Mouse (Mus musculus) CH12.LX (cell line): ENCODE measurements at regions not wholly inside any gene's neighbourhood (a gene's known extent, or its start where the extent isn't known, plus 50 kb on each side); places are given as distances from the start of the nearest gene placed in this dataset.

Experiments
- DNase-seq: peaks from one replicate; pipeline ENCODE4 v3.0.0-alpha.2; 2013; ENCODE audit errors: extremely low read depth
- H3K27ac ChIP-seq: 2 replicates; pipeline ENCODE4 v1.5.1; 2012; ENCODE audit warnings: low read depth, mild to moderate bottlenecking, control low read depth, moderate library complexity; ENCODE audit not compliant: insufficient read depth
- H3K27me3 ChIP-seq: replicated peaks from 2 replicates; pipeline ENCODE3; 2012; ENCODE audit warnings: inconsistent platforms
- H3K36me3 ChIP-seq, 2 experiments: replicated peaks in 1 of 2; 2 replicates each; pipeline versions ENCODE3 to v1.6.1; 2012; ENCODE audit warnings: inconsistent platforms in 1 of 2, low read length in 1 of 2, mild to moderate bottlenecking in 1 of 2, mixed read lengths in 1 of 2, moderate library complexity in 1 of 2; ENCODE audit not compliant: control insufficient read depth in 1 of 2, insufficient read depth in 1 of 2
- H3K4me1 ChIP-seq, 2 experiments: 2 replicates each; pipeline ENCODE4 v1.6.1; 2012; ENCODE audit warnings: inconsistent platforms in 1 of 2, moderate library complexity in 1 of 2; ENCODE audit not compliant: insufficient read depth in 2 of 2, control insufficient read depth in 1 of 2
- H3K4me2 ChIP-seq: 2 replicates; pipeline ENCODE4 v1.6.1; 2012; ENCODE audit warnings: low read depth, mild to moderate bottlenecking, control low read depth; ENCODE audit not compliant: poor library complexity, insufficient read depth, severe bottlenecking
- H3K4me3 ChIP-seq, 3 experiments: fragments of 150-350 bp in 1 of 3; sonication (generic) in 1 of 3; replicated peaks in 1 of 3; 2 replicates each; pipeline versions ENCODE3 to v1.5.1; 2011 to 2012; ENCODE audit warnings: low read depth in 2 of 3, low read length in 2 of 3, mild to moderate bottlenecking in 2 of 3, moderate library complexity in 2 of 3, control low read depth in 1 of 3, improper control_type of control experiment in 1 of 3, inconsistent platforms in 1 of 3, mixed read lengths in 1 of 3; ENCODE audit not compliant: poor library complexity in 1 of 3
- H3K79me2 ChIP-seq: replicated peaks from 2 replicates; pipeline ENCODE4 v1.6.1; 2012; ENCODE audit warnings: mild to moderate bottlenecking, moderate library complexity; ENCODE audit not compliant: control insufficient read depth, poor library complexity, insufficient read depth, severe bottlenecking; ENCODE audit errors: extremely low read depth
- H3K9ac ChIP-seq: 2 replicates; pipeline ENCODE4 v1.6.1; 2012; ENCODE audit warnings: low read depth, mild to moderate bottlenecking, control low read depth, moderate library complexity; ENCODE audit not compliant: insufficient read depth
- H3K9me3 ChIP-seq: replicated peaks from 2 replicates; pipeline ENCODE3; 2012; ENCODE audit warnings: low read length, inconsistent platforms, mixed read lengths
- CHD1 ChIP-seq: IDR thresholded peaks from 2 replicates; pipeline ENCODE4 v1.6.1; 2012; ENCODE audit warnings: low read depth, low read length, improper control_type of control experiment, inconsistent platforms
- CTCF ChIP-seq, 2 experiments: IDR thresholded peaks in 1 of 2; conservative IDR thresholded peaks in 1 of 2; 2 replicates each; pipeline ENCODE4 v1.5.1; 2011 to 2012; ENCODE audit warnings: low read depth in 2 of 2, low read length in 2 of 2, improper control_type of control experiment in 1 of 2, inconsistent platforms in 1 of 2, mild to moderate bottlenecking in 1 of 2, moderate library complexity in 1 of 2
- HCFC1 ChIP-seq: IDR thresholded peaks from 2 replicates; pipeline ENCODE4 v1.6.1; 2012; ENCODE audit warnings: low read depth, mild to moderate bottlenecking, inconsistent platforms, low read length, improper control_type of control experiment
- IRF4 ChIP-seq: IDR thresholded peaks from 2 replicates; pipeline ENCODE4 v1.6.1; 2014; ENCODE audit warnings: low read depth, mild to moderate bottlenecking, inconsistent platforms, low read length, improper control_type of control experiment
- JUND ChIP-seq: conservative IDR thresholded peaks from 2 replicates; pipeline ENCODE4 v1.6.1; 2011; ENCODE audit warnings: low read depth, low read length, improper control_type of control experiment
- MAFK ChIP-seq: IDR thresholded peaks from 2 replicates; pipeline ENCODE4 v1.6.1; 2011; ENCODE audit warnings: low read length, improper control_type of control experiment; ENCODE audit not compliant: insufficient replicate concordance
- MAZ ChIP-seq: IDR thresholded peaks from 2 replicates; pipeline ENCODE4 v1.6.1; 2012; ENCODE audit warnings: low read depth, mild to moderate bottlenecking, inconsistent platforms, low read length, improper control_type of control experiment, moderate library complexity
- MEF2A ChIP-seq: IDR thresholded peaks from 2 replicates; pipeline ENCODE4 v1.6.1; 2014; ENCODE audit warnings: low read depth, mild to moderate bottlenecking, inconsistent platforms, low read length, improper control_type of control experiment, borderline replicate concordance
- MXI1 ChIP-seq: IDR thresholded peaks from 2 replicates; pipeline ENCODE4 v1.6.1; 2011; ENCODE audit warnings: mild to moderate bottlenecking, low read depth, low read length, improper control_type of control experiment
- NELFE ChIP-seq: IDR thresholded peaks from 2 replicates; pipeline ENCODE4 v1.6.1; 2011; ENCODE audit warnings: low read depth, low read length, improper control_type of control experiment
- NRF1 ChIP-seq: IDR thresholded peaks from 2 replicates; pipeline ENCODE4 v1.6.1; 2014; ENCODE audit warnings: low read depth, mild to moderate bottlenecking, inconsistent platforms, low read length, improper control_type of control experiment, moderate library complexity
- RAD21 ChIP-seq: IDR thresholded peaks from 2 replicates; pipeline ENCODE4 v1.6.1; 2011; ENCODE audit warnings: low read depth, mild to moderate bottlenecking, low read length, improper control_type of control experiment, moderate library complexity
- SIN3A ChIP-seq: IDR thresholded peaks from 2 replicates; pipeline ENCODE4 v1.6.1; 2012; ENCODE audit warnings: low read length, improper control_type of control experiment, inconsistent platforms
- TBP ChIP-seq: conservative IDR thresholded peaks from 2 replicates; pipeline ENCODE4 v1.6.1; 2011; ENCODE audit warnings: low read depth, low read length, improper control_type of control experiment
- UBTF ChIP-seq: IDR thresholded peaks from 2 replicates; pipeline ENCODE4 v1.6.1; 2012; ENCODE audit warnings: low read depth, mild to moderate bottlenecking, inconsistent platforms, low read length, improper control_type of control experiment, moderate library complexity
- USF1 ChIP-seq: IDR thresholded peaks from 2 replicates; pipeline ENCODE4 v1.6.1; 2014; ENCODE audit warnings: low read depth, mild to moderate bottlenecking, inconsistent platforms, low read length, improper control_type of control experiment
- USF2 ChIP-seq: conservative IDR thresholded peaks from 2 replicates; pipeline ENCODE4 v1.6.1; 2011; ENCODE audit warnings: low read depth, low read length, improper control_type of control experiment
- ZNF384 ChIP-seq: IDR thresholded peaks from 2 replicates; pipeline ENCODE4 v1.6.1; 2012; ENCODE audit warnings: low read depth, low read length, improper control_type of control experiment, inconsistent platforms
- dilution Hi-C: fragments of 300-500 bp; cut with MboI; formaldehyde crosslinking; loops from 2 replicates; pipeline ENCODE4 v1.14.3; 2020; ENCODE audit warnings: low sequenced_read_pairs; ENCODE audit not compliant: extremely low pct_unique_long_range_greater_than_20kb, extremely low pct_ligation_motif_present
- in situ Hi-C: fragments of 300-500 bp; cut with MboI; formaldehyde crosslinking; loops from 3 replicates; pipeline ENCODE4 v1.14.3; 2019; ENCODE audit warnings: low sequenced_read_pairs, low pct_ligation_motif_present, low pct_unique_long_range_greater_than_20kb, mixed read lengths

DNA sequence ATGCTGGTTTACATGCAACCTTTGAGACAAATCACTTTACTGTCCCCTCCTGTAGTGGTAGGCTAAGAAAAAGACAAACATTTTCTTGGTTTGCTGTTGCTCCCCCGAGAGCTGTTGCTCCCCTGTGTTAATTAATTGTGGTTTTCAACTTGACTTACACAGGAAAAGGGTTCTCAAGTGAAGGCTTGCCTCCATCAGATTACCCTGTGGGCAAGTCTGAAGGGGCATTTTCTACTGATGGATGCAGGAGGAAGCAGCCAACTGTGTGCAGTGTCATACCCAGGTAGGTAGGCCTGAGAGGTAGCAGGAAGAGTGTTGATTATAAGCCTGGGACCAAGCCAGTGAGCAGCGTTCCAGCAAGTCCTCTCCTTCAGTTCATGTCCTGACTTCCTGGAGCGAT, 107.0 kb upstream of the Ccdc122 start:
- no peak for DNase-seq
- Histone ChIP-seq H3K9ac (no peak overlapping the region), H3K27me3 (no peaks in the 10 kb centered on the region), H3K4me3 (no peak overlapping the region), H3K9me3 (no peaks in the 10 kb centered on the region), H3K4me1 (peaks cover 0 to 12% of the 10 kb centered on the region in 2 experiments; a peak in 2 of 4 replicates), H3K27ac (no peak overlapping the region), H3K4me2 (no peak overlapping the region), H3K36me3 (no peaks in the 10 kb centered on the region), H3K79me2 (no peaks in the 10 kb centered on the region)
- no peak for TF ChIP-seq JUND
- no peak for TF ChIP-seq USF2
- no peak for TF ChIP-seq IRF4
- no peak for TF ChIP-seq ZNF384
- no peak for TF ChIP-seq MEF2A
- no peak for TF ChIP-seq TBP
- no peak for TF ChIP-seq MAZ
- TF ChIP-seq NRF1: no peak
- TF ChIP-seq MXI1: no peak
- TF ChIP-seq RAD21: no peak
- TF ChIP-seq USF1: no peak
- dilution Hi-C loops: no loop called here
- in situ Hi-C loops: no loop called here

DNA sequence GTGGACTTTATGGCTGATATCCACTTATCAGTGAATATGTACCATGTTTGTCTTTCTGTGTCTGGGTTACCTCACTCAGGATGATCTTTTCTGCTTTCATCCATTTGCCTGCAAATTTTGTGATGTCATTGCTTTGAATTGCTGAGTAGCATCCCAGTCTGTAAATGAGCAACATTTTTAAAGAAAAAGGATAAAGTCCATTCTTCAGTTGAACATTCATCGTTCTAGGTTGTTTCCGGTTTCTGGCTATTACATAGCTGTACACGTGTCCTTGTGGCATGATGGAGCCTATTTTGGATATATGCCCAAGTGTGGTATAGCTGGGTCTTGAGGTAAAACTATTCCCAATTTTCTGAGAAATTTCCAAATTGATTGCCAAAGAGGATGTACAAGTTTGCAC, 107.9 kb upstream of the Ccdc122 start:
- in situ Hi-C loops: no loop called here
- H3K9ac ChIP-seq: no peak overlapping the region
- no peaks in the 10 kb centered on the region for H3K27me3 ChIP-seq
- no peak overlapping the region for H3K4me2 ChIP-seq
- dilution Hi-C loops: no loop called here
- no peaks in the 10 kb centered on the region for H3K9me3 ChIP-seq
- no peaks in the 10 kb centered on the region for H3K36me3 ChIP-seq
- no peak for DNase-seq
- H3K79me2 ChIP-seq: no peaks in the 10 kb centered on the region
- peaks cover 0 to 12% of the 10 kb centered on the region in 2 experiments; a peak in 2 of 4 replicates for H3K4me1 ChIP-seq
- no peak overlapping the region for H3K4me3 ChIP-seq
- TF ChIP-seq UBTF (no peak), HCFC1 (no peak), NELFE (no peak), SIN3A (no peak), CTCF (conservative IDR thresholded peaks at IDR 0.05 in 1 of 2, IDR thresholded peaks at IDR 0.05 in 1 of 2; ENCODE audit: low read depth in 2 of 2, low read length in 2 of 2) (no peak), MAFK (no peak), CHD1 (no peak)
- H3K27ac ChIP-seq: no peak overlapping the region
